Mouse (Mus musculus) liver, postnatal 0 days (tissue): ENCODE results near the gene Ptma. TPM values are rescaled to one million over a fixed set of nuclear protein-coding genes. Genes with fewer than 3 reads are reported as not detected.

Experiments
- ATAC-seq: fragments of 200-750 bp; cut with Nextera tagmentation; 2 replicates; pipeline ENCODE4 v1.8.0; 2017; ENCODE audit warnings: mild to moderate bottlenecking, moderate library complexity
- DNase-seq: peaks from one replicate; pipeline ENCODE4 v3.0.0-alpha.2; 2016
- H3K27ac ChIP-seq: fragments of 300-500 bp; sonication (generic); 2 replicates; pipeline ENCODE4 v1.5.1; 2014; ENCODE audit warnings: antibody characterized with exemption, moderate library complexity, mild to moderate bottlenecking, low read depth
- H3K27me3 ChIP-seq: fragments of 300-500 bp; sonication (generic); 2 replicates; pipeline ENCODE4 v1.6.1; 2014; ENCODE audit warnings: low read length, control low read depth, mixed read lengths; ENCODE audit not compliant: insufficient read depth
- H3K36me3 ChIP-seq: fragments of 300-500 bp; sonication (generic); replicated peaks from 2 replicates; pipeline ENCODE4 v1.6.1; 2014; ENCODE audit warnings: mild to moderate bottlenecking, control low read depth, low read length, moderate library complexity, mixed read lengths; ENCODE audit not compliant: insufficient read depth
- H3K4me1 ChIP-seq: fragments of 300-500 bp; sonication (generic); 2 replicates; pipeline ENCODE4 v1.6.1; 2014; ENCODE audit warnings: antibody characterized with exemption, mild to moderate bottlenecking, control low read depth; ENCODE audit not compliant: insufficient read depth
- H3K4me2 ChIP-seq: fragments of 300-500 bp; sonication (generic); 2 replicates; pipeline ENCODE4 v1.6.1; 2014; ENCODE audit warnings: low read depth, mild to moderate bottlenecking, low read length, moderate library complexity, mixed read lengths
- H3K4me3 ChIP-seq: fragments of 300-500 bp; sonication (generic); 2 replicates; pipeline ENCODE4 v1.5.1; 2014; ENCODE audit warnings: low read depth, low read length
- H3K9ac ChIP-seq: fragments of 300-500 bp; sonication (generic); replicated peaks from 2 replicates; pipeline ENCODE4 v1.6.1; 2014; ENCODE audit warnings: mild to moderate bottlenecking, moderate library complexity
- H3K9me3 ChIP-seq: fragments of 300-500 bp; sonication (generic); 2 replicates; pipeline ENCODE4 v1.6.1; 2016; ENCODE audit warnings: mild to moderate bottlenecking, control low read depth, low read length, mixed read lengths
- CTCF ChIP-seq: sonication (generic); IDR thresholded peaks from 2 replicates; pipeline ENCODE4 v1.5.1; 2016; ENCODE audit warnings: antibody characterized with exemption, low read depth
- EP300 ChIP-seq: IDR thresholded peaks from 2 replicates; pipeline ENCODE4 v1.6.1; 2016; ENCODE audit warnings: antibody characterized with exemption, low read depth, mild to moderate bottlenecking
- WGBS: fragments of 180-500 bp; shearing (Covaris S2); extraction: QIAGEN DNeasy Blood & Tissue Kit; methylation state at CpG from one replicate; pipeline ENCODE4 v1.1.7; 2014; ENCODE audit not compliant: insufficient replicate concordance; 5-methylcytosine and 5-hydroxymethylcytosine counted together
- polyA plus RNA-seq: library from polyadenylated mRNA; unstranded; fragments of >200 nt; fragmentation: Nextera tagmentation; extraction: Ambion mirVana; gene quantifications from 2 replicates; pipeline ENCODE4 v1.2.1, GENCODE M21; 2015

Ptma gene
- polyA plus RNA-seq, 1 experiment from 2014 or later: 799 TPM

- ATAC-seq (no peak), DNase-seq (peak; percentile 79)
- H3K4me1 ChIP-seq: peaks cover 68% of the 10 kb centered on the region
- H3K36me3 ChIP-seq: no peaks in the 10 kb centered on the region
- H3K4me3 ChIP-seq: no peak overlapping the region
- H3K4me2 ChIP-seq: no peak overlapping the region
- H3K9ac ChIP-seq: no peak overlapping the region
- TF ChIP-seq CTCF (peak; percentile 90), EP300 (no peak)
- 26% methylated on average over 3 of the region's 3 CpGs for WGBS
- H3K27ac ChIP-seq: no peak overlapping the region
- no peaks in the 10 kb centered on the region for H3K9me3 ChIP-seq
- no peaks in the 10 kb centered on the region for H3K27me3 ChIP-seq
These were observed 26.6 kb upstream of the Ptma start for GRCm38 (mm10) chr1:86499903-86500302.

- Histone ChIP-seq H3K36me3 (no peaks in the 10 kb centered on the region), H3K4me1 (peaks cover 76% of the 10 kb centered on the region), H3K4me2 (no peak overlapping the region), H3K9ac (no peak overlapping the region), H3K27ac (no peak overlapping the region), H3K9me3 (no peaks in the 10 kb centered on the region), H3K27me3 (no peaks in the 10 kb centered on the region), H3K4me3 (no peak overlapping the region)
- TF ChIP-seq EP300: no peak
- TF ChIP-seq CTCF: no peak
- no peak for DNase-seq
- ATAC-seq: no peak
- 59% methylated on average over 4 of the region's 4 CpGs for WGBS
These were observed 25.8 kb upstream of the Ptma start for GRCm38 (mm10) chr1:86500681-86501080.

GRCm38 (mm10) chr1:86501114-86501532 is 25.4 kb upstream of the Ptma start:
- H3K4me3 ChIP-seq: no peak overlapping the region
- H3K36me3 ChIP-seq: no peaks in the 10 kb centered on the region
- TF ChIP-seq EP300 (no peak), CTCF (peak; percentile 85)
- peak; percentile 24 for ATAC-seq
- peak; percentile 80 for DNase-seq
- no peaks in the 10 kb centered on the region for H3K9me3 ChIP-seq
- WGBS: 21% methylated on average over 6 of the region's 6 CpGs
- H3K9ac ChIP-seq: no peak overlapping the region
- H3K4me1 ChIP-seq: peaks cover 79% of the 10 kb centered on the region
- H3K4me2 ChIP-seq: 0 out of 2 replicates have a peak overlapping the region, but pooled peaks have one; percentile 2
- H3K27me3 ChIP-seq: no peaks in the 10 kb centered on the region
- no peak overlapping the region for H3K27ac ChIP-seq

- H3K9me3 ChIP-seq: no peaks in the 10 kb centered on the region
- no peak overlapping the region for H3K4me3 ChIP-seq
- H3K27ac ChIP-seq: no peak overlapping the region
- H3K4me1 ChIP-seq: peaks cover 83% of the 10 kb centered on the region
- 0 out of 2 replicates have a peak overlapping the region, but pooled peaks have one; percentile 2 for H3K4me2 ChIP-seq
- no peak for TF ChIP-seq EP300
- peak; percentile 98 for TF ChIP-seq CTCF
- peak; percentile 38 for ATAC-seq
- no peaks in the 10 kb centered on the region for H3K27me3 ChIP-seq
- peak; percentile 94 for DNase-seq
- under 1% methylated on average over 4 of the region's 4 CpGs for WGBS
- H3K36me3 ChIP-seq: no peaks in the 10 kb centered on the region
- no peak overlapping the region for H3K9ac ChIP-seq
These were observed 25.0 kb upstream of the Ptma start for GRCm38 (mm10) chr1:86501559-86501958.

GRCm38 (mm10) chr1:86502221-86503048 is 24.1 kb upstream of the Ptma start:
- 42% methylated on average over 16 of the region's 17 CpGs for WGBS

GRCm38 (mm10) chr1:86503165-86503747 is 23.3 kb upstream of the Ptma start:
- ATAC-seq (no peak), DNase-seq (peak; percentile 65)
- Histone ChIP-seq H3K4me3 (peak overlapping the region; percentile 55; the same call in 1 of the 2 replicates), H3K36me3 (no peaks in the 10 kb centered on the region), H3K4me1 (peaks cover 67% of the 10 kb centered on the region), H3K27me3 (no peaks in the 10 kb centered on the region), H3K9me3 (no peaks in the 10 kb centered on the region), H3K27ac (peak overlapping the region; percentile 84), H3K4me2 (peak overlapping the region; percentile 89), H3K9ac (peak overlapping the region; percentile 61)
- no peak for TF ChIP-seq EP300
- no peak for TF ChIP-seq CTCF
- 28% methylated on average over 16 of the region's 16 CpGs for whole genome bisulfite sequencing

More at GRCm38 (mm10) chr1:86502221-86503048, 24.1 kb upstream of the Ptma start:
- H3K9ac ChIP-seq: no peak overlapping the region
- TF ChIP-seq CTCF: no peak
- no peak overlapping the region for H3K4me3 ChIP-seq
- peaks cover 75% of the 10 kb centered on the region for H3K4me1 ChIP-seq
- H3K4me2 ChIP-seq: 0 out of 2 replicates have a peak overlapping the region, but pooled peaks have one; percentile 0
- peak overlapping the region; percentile 84; the same call in 1 of the 2 replicates for H3K27ac ChIP-seq
- ATAC-seq (no peak), DNase-seq (no peak)
- H3K27me3 ChIP-seq: no peaks in the 10 kb centered on the region
- no peaks in the 10 kb centered on the region for H3K9me3 ChIP-seq
- H3K36me3 ChIP-seq: no peaks in the 10 kb centered on the region
